Mouse (Mus musculus) neural tube, embryonic 13.5 days (tissue): ENCODE results near the gene Tmtc1. TPM values are rescaled to one million over a fixed set of nuclear protein-coding genes. Genes with fewer than 3 reads are reported as not detected.

Experiments used
- ATAC-seq: fragments of 200-750 bp; cut with Nextera tagmentation; 2 replicates; pipeline ENCODE4 v1.8.0; 2017; ENCODE audit warnings: low read depth, mild to moderate bottlenecking, moderate TSS enrichment, moderate library complexity
- H3K27ac ChIP-seq: fragments of 300-500 bp; sonication (generic); replicated peaks from 2 replicates; pipeline ENCODE4 v1.5.1; 2015; ENCODE audit warnings: moderate library complexity, mild to moderate bottlenecking, inconsistent platforms
- H3K27me3 ChIP-seq: fragments of 300-500 bp; sonication (generic); 2 replicates; pipeline ENCODE4 v1.6.1; 2015; ENCODE audit warnings: mild to moderate bottlenecking, inconsistent platforms
- H3K36me3 ChIP-seq: fragments of 300-500 bp; sonication (generic); 2 replicates; pipeline ENCODE4 v1.6.1; 2015; ENCODE audit warnings: mild to moderate bottlenecking, inconsistent platforms
- H3K4me1 ChIP-seq: fragments of 300-500 bp; sonication (generic); replicated peaks from 2 replicates; pipeline ENCODE4 v1.6.1; 2015; ENCODE audit warnings: inconsistent platforms
- H3K4me2 ChIP-seq: fragments of 300-500 bp; sonication (generic); 2 replicates; pipeline ENCODE4 v1.6.1; 2015; ENCODE audit warnings: inconsistent platforms, mild to moderate bottlenecking, moderate library complexity
- H3K4me3 ChIP-seq: fragments of 300-500 bp; sonication (generic); 2 replicates; pipeline ENCODE4 v1.5.1; 2015; ENCODE audit warnings: mild to moderate bottlenecking, inconsistent platforms
- H3K9ac ChIP-seq: fragments of 300-500 bp; sonication (generic); 2 replicates; pipeline ENCODE4 v1.6.1; 2015; ENCODE audit warnings: moderate library complexity, mild to moderate bottlenecking, inconsistent platforms
- H3K9me3 ChIP-seq: fragments of 300-500 bp; sonication (generic); 2 replicates; pipeline ENCODE4 v1.6.1; 2016; ENCODE audit warnings: inconsistent platforms
- WGBS: fragments of 180-500 bp; shearing (Covaris S2); methylation state at CpG from one replicate; pipeline ENCODE4 v1.1.7; 2015; 5-methylcytosine and 5-hydroxymethylcytosine counted together
- polyA plus RNA-seq: library from polyadenylated mRNA; unstranded; fragments of >200 nt; fragmentation: Nextera tagmentation; extraction: Ambion mirVana; gene quantifications from 2 replicates; pipeline ENCODE4 v1.2.1, GENCODE M21; 2015

Gene Tmtc1
- polyA plus RNA-seq, 1 experiment from 2014 or later = 4.1 TPM

DNA sequence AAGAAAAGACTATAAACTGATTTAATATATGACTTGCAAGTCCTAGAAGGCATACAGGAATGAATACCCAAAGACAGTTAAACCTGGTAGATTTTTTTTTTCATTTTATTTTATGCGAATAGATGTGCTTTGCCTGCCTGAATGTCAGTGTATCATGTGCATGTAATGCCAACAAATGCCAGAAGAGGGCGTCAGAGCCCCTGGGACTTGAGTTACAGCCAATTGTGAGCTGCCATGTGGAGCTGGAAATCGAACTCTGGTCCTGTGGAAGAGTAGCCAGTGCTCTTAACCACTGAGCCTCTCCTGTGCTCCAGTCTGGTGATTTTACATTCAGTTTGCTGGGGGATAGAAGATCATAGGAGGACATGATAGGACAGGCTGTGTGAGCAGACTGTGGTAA lies 4.0 kb upstream of the Tmtc1 start:
- no peak overlapping the region for H3K27ac ChIP-seq
- 0 out of 2 replicates have a peak, but pooled peaks cover 7% of the 10 kb centered on the region for H3K9me3 ChIP-seq
- H3K4me1 ChIP-seq = peaks cover 14% of the 10 kb centered on the region
- no peak for ATAC-seq
- peaks cover 21% of the 10 kb centered on the region for H3K27me3 ChIP-seq
- H3K36me3 ChIP-seq = no peaks in the 10 kb centered on the region
- no peak overlapping the region for H3K4me2 ChIP-seq
- H3K4me3 ChIP-seq = no peak overlapping the region
- H3K9ac ChIP-seq = no peak overlapping the region
- 67% methylated on average over 3 of the region's 3 CpGs for WGBS

DNA sequence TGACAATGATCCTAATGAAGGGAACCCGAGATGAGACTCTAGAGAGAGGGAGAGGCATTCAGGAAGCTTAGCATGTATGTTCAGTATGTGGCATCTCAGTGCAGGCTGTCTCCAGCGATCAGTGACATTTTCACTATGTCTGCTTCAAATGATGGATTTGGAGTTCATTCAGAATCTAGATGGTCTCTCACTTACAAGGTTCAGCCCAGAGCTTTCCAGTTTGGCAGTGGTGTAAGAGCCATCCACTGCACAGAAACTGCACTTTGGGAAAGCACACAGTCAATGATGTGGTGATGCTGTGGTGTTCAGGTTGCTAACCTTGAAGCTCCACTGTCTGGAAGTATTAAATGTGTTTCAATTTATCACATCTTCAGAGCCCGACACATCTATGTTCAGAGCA lies 1.9 kb upstream of the Tmtc1 start:
- H3K27me3 ChIP-seq = peaks cover 39% of the 10 kb centered on the region
- 64% methylated on average over 3 of the region's 3 CpGs for WGBS
- ATAC-seq = no peak

DNA sequence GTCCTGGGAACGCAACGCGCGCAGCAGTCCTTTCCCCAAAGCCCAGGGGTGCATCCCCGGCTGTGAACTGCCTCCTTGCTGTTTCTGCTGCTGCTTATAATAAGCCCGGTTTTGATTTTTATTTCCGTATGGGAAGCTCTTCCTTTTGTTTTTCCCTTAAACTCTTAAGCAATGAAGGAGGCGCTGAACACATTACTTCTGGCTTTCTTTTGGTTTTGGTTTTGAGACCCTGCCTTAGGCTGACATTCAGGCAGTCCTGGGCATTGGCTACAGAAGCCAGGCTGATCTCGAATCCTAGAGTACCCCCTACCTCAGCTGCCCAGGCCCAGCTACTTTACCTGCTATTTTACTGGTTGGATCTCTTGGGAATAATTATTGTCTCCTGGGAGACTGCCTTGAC lies 607 bp upstream of the Tmtc1 start:
- H3K27me3 ChIP-seq = peaks cover 50% of the 10 kb centered on the region
- H3K27ac ChIP-seq = peak overlapping the region; percentile 82
- WGBS = 1% methylated on average over 9 of the region's 9 CpGs
- peak overlapping the region; percentile 79 for H3K4me2 ChIP-seq
- 0 out of 2 replicates have a peak, but pooled peaks cover 7% of the 10 kb centered on the region for H3K9me3 ChIP-seq
- H3K9ac ChIP-seq = peak overlapping the region; percentile 87
- peak; percentile 49 for ATAC-seq
- peaks cover 32% of the 10 kb centered on the region for H3K4me1 ChIP-seq
- H3K36me3 ChIP-seq = no peaks in the 10 kb centered on the region
- peak overlapping the region; percentile 75 for H3K4me3 ChIP-seq

More for the DNA sequence above, 1.9 kb upstream of the Tmtc1 start:
- H3K4me3 ChIP-seq = no peak overlapping the region
- no peaks in the 10 kb centered on the region for H3K36me3 ChIP-seq
- H3K4me1 ChIP-seq = peaks cover 32% of the 10 kb centered on the region
- H3K27ac ChIP-seq = no peak overlapping the region
- H3K4me2 ChIP-seq = no peak overlapping the region
- 0 out of 2 replicates have a peak, but pooled peaks cover 7% of the 10 kb centered on the region for H3K9me3 ChIP-seq
- no peak overlapping the region for H3K9ac ChIP-seq

DNA sequence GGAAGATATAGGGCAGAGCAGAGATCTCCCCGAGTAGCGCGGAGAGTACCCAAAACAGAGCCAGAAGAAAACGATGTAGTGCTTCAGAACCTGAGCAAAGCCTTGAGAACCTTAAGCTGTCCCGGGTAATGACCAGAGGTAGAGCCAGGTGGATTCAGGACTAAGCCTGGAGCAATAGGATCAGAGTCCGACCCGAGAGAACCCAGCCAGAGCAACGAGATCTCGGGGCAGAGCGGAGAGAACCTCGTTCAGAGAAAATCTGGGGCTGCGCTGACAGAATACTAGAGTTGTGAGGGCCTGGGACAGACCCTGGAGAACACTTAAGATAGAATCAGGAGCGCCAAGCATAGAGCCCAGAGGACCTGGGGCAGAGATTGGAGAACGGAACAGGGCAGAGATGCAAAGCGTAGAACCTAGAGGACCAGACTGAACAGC lies 881 bp downstream of the Tmtc1 start:
- Histone ChIP-seq H3K27me3 (peaks cover 50% of the 10 kb centered on the region), H3K36me3 (no peaks in the 10 kb centered on the region), H3K4me2 (peak overlapping the region; percentile 79), H3K9ac (peak overlapping the region; percentile 87), H3K4me3 (peak overlapping the region; percentile 75), H3K27ac (peak overlapping the region; percentile 82; the same call in 1 of the 2 replicates), H3K9me3 (0 out of 2 replicates have a peak, but pooled peaks cover 4% of the 10 kb centered on the region), H3K4me1 (peaks cover 32% of the 10 kb centered on the region)
- WGBS = 2% methylated on average over 15 of the region's 15 CpGs
- ATAC-seq = 0 out of 2 replicates have a peak, but pooled peaks have one; percentile 9

DNA sequence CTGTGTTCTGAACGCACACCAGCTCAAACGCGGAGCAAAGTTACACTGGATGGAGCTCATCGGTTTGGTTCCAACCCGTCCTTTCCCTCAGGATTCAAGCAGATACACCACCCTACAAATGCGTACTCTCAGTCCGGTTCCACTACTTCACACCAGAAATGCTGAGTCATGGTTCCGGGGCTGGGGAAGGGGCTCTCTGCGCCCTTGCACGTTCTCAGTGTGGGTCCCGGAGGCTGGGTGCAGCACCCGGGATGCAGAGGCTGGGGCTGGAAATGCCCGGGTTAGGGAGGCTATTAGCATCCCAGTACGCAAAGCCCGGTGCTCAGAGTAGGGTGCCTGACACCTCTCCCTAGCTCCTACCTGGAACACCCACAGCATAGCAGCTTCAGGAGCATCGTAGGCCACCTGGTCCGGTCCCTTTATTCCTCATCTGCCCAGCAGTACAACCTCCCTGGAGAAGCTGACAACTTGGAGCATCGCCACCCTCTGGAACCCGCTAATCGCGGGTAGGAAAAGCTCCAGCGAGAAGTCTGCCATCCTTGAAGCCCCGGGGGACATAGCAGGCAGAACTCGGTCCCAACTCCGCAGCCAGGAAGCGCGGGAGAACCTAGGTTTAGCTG lies 1.4 kb downstream of the Tmtc1 start:
- Histone ChIP-seq H3K9ac (peak overlapping the region; percentile 87), H3K9me3 (no peaks in the 10 kb centered on the region), H3K36me3 (no peaks in the 10 kb centered on the region), H3K4me2 (peak overlapping the region; percentile 79), H3K27me3 (peaks cover 50% of the 10 kb centered on the region), H3K27ac (0 out of 2 replicates have a peak overlapping the region, but pooled peaks have one; percentile 4), H3K4me1 (peaks cover 32% of the 10 kb centered on the region), H3K4me3 (peak overlapping the region; percentile 75)
- under 1% methylated on average over 27 of the region's 27 CpGs for WGBS
- ATAC-seq = peak; percentile 19; the same call in 1 of the 2 replicates

DNA sequence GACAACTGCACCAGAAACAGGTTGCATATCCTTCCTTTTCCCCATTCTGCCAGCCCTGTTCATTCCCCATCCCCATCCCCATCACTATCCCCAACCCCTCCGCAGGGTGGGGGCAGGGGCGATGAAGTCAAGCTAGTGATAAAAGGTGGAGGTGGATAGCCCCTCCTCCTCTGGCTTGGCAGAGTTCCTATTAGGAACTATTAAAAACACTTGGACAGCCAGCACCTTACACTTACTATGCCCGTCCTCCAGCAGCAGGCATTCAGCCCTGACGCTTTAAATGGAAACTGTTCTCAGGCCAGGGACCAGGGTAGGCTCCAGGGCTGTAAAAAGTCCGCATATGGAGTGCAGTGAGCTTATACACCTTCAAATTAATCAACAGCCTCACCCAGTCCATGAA lies 2.3 kb downstream of the Tmtc1 start:
- Histone ChIP-seq H3K9ac (peak overlapping the region; percentile 87), H3K36me3 (no peaks in the 10 kb centered on the region), H3K4me3 (peak overlapping the region; percentile 75), H3K4me1 (peaks cover 32% of the 10 kb centered on the region), H3K27me3 (peaks cover 50% of the 10 kb centered on the region), H3K4me2 (peak overlapping the region; percentile 79), H3K9me3 (no peaks in the 10 kb centered on the region), H3K27ac (no peak overlapping the region)
- no peak for ATAC-seq
- 11% methylated on average over 5 of the region's 5 CpGs for WGBS

DNA sequence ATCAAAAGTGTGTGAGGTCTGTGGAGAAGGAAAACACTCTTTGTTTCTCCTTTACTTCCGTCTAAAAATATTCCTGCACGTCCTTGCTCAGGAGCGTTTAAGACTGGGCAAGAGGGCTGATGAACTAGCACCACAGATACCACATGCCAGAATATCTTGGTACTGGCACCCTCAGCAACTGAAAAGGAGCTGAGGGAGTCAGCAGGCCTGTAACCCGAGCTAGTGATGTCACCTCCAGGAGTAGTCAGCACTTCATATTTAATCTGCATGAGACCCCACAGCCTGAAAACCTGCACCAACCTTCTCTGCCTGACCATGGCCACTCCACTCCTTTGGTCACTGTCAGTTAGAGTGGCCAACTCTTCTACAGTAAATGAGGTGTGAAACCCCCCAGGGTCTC lies 5.1 kb downstream of the Tmtc1 start:
- Histone ChIP-seq H3K4me2 (no peak overlapping the region), H3K36me3 (no peaks in the 10 kb centered on the region), H3K27me3 (peaks cover 32% of the 10 kb centered on the region), H3K9me3 (no peaks in the 10 kb centered on the region), H3K4me3 (no peak overlapping the region), H3K27ac (no peak overlapping the region), H3K4me1 (peaks cover 26% of the 10 kb centered on the region), H3K9ac (no peak overlapping the region)
- 81% methylated on average over 4 of the region's 4 CpGs for WGBS
- no peak for ATAC-seq

DNA sequence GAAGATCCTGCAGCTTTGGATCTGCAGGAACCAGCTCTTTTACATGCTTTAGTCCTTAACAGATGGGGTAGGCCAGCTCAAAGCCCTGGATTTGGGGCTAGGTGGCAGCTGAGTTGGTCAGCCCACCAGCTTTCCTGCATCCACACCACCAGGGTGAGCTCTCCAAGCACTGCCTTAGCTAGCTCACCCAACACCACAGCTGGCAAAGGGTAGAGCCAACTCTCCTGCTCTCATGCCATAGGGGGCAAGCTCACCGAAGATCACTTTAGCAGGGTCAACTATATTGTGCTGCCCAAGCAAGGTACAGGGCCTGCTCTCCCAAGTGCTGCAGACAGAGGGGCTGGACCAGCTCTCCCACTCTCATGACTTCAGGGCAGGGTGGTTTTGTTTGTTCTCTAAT lies 6.6 kb downstream of the Tmtc1 start:
- 94% methylated on average over 1 of the region's 1 CpGs for WGBS

DNA sequence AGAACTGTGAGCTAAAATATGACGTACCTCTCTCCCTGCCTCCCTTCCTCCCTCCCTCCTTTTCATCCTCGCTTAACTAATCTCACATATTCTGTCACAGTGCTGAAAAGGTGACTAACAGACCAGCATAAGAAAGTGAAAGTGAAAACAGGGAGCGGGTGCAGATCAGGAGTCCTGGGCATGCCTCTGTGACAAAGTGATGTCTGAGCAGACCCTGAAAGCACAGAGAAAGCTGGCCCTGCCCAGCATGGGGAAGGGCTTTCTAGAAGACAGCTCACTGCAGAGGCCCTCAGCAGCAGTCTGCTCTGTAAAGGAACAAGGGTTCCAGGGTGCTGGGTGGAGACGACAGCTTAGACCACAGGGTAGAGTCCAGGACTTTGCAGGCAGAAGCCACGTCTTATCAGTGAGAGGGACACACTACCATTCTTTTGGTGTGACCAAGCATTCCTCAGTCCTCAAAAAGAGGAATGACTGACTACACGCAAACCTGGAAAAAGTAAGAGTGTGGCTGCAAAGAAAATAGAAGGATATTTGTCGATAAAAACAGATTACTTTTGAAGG lies 7.7 kb downstream of the Tmtc1 start:
- Histone ChIP-seq H3K27me3 (peaks cover 15% of the 10 kb centered on the region), H3K9ac (no peak overlapping the region), H3K4me3 (no peak overlapping the region), H3K4me1 (peaks cover 2% of the 10 kb centered on the region; the same call in 1 of the 2 replicates), H3K9me3 (no peaks in the 10 kb centered on the region), H3K4me2 (no peak overlapping the region), H3K27ac (no peak overlapping the region), H3K36me3 (no peaks in the 10 kb centered on the region)
- ATAC-seq = no peak
- WGBS = 81% methylated on average over 7 of the region's 7 CpGs

More for the DNA sequence above, 6.6 kb downstream of the Tmtc1 start:
- Histone ChIP-seq H3K9ac (no peak overlapping the region), H3K27me3 (peaks cover 24% of the 10 kb centered on the region), H3K4me2 (no peak overlapping the region), H3K4me3 (no peak overlapping the region), H3K4me1 (peaks cover 13% of the 10 kb centered on the region), H3K27ac (no peak overlapping the region), H3K36me3 (no peaks in the 10 kb centered on the region), H3K9me3 (no peaks in the 10 kb centered on the region)
- no peak for ATAC-seq

DNA sequence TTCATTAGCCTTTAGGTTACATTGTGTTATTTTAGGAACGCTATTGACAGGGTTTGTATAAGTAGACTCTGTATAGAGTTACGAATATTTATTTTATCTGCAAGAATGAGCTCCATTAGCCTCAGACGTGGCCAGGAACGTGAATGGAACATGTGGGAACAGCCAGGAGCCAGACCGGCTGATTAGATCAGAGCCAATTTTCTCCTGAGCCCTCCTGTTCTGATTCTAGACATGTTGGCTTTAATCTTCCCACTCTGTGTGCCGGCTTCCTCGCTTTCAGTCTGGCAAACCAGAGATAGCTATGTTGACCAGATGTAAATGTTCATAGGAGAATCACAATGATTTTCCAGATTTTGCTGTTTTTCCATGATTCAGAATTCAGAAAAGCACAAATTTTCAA lies 22.6 kb downstream of the Tmtc1 start:
- H3K4me1 ChIP-seq = 0 out of 2 replicates have a peak, but pooled peaks cover 10% of the 10 kb centered on the region
- WGBS = 70% methylated on average over 7 of the region's 7 CpGs
- no peak for ATAC-seq
- no peaks in the 10 kb centered on the region for H3K27me3 ChIP-seq
- H3K36me3 ChIP-seq = no peaks in the 10 kb centered on the region
- H3K4me3 ChIP-seq = no peak overlapping the region
- no peak overlapping the region for H3K4me2 ChIP-seq
- no peak overlapping the region for H3K27ac ChIP-seq
- no peaks in the 10 kb centered on the region for H3K9me3 ChIP-seq
- H3K9ac ChIP-seq = no peak overlapping the region

DNA sequence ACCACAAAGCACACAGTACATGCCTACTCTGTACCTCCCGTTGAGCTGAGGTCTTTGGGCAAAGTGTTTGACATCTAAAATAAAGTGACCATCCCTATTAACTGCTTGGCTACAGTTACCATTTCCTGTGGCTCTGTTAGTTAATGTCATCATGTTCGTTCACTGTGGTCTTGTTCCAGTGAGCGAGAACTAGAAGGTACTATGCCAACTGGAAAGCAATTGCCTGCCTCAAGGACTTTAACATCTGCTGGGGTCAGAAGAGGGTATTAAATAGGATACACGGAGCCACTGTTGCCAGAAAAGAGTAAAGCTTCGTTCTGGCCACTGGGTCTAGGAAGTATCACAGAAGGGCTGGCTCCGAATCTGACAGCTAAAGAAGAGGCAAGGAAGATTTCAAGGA lies 23.8 kb downstream of the Tmtc1 start:
- Histone ChIP-seq H3K36me3 (no peaks in the 10 kb centered on the region), H3K9me3 (no peaks in the 10 kb centered on the region), H3K27me3 (no peaks in the 10 kb centered on the region), H3K4me3 (no peak overlapping the region), H3K4me2 (no peak overlapping the region), H3K9ac (no peak overlapping the region), H3K4me1 (0 out of 2 replicates have a peak, but pooled peaks cover 10% of the 10 kb centered on the region), H3K27ac (no peak overlapping the region)
- 86% methylated on average over 6 of the region's 6 CpGs for WGBS
- ATAC-seq = no peak

DNA sequence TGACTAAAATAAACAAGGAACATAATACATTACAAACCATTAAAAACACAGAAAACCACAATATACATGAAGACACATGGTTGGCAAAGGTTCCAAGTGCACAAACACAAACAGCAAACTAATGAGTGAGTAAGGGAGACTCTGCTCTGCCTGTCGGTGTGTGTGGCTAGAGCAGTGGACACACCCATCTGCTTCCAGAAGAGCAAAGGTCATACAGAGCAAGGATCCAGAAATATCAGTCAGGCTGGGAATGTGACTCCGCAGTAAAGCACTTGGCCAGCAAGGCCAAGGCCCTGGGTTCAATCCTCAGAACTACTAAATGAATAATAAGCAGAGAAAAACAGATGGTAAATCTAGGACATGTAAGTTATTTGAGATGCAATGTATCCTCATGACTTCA lies 27.6 kb downstream of the Tmtc1 start:
- Histone ChIP-seq H3K27ac (no peak overlapping the region), H3K4me3 (no peak overlapping the region), H3K36me3 (peaks cover 10% of the 10 kb centered on the region; the same call in 1 of the 2 replicates), H3K9ac (no peak overlapping the region), H3K4me1 (0 out of 2 replicates have a peak, but pooled peaks cover 2% of the 10 kb centered on the region), H3K27me3 (no peaks in the 10 kb centered on the region), H3K4me2 (no peak overlapping the region), H3K9me3 (no peaks in the 10 kb centered on the region)
- WGBS = 73% methylated on average over 2 of the region's 2 CpGs
- no peak for ATAC-seq
